Mouse (Mus musculus): ENCODE results near the gene Prf1.

Gene Prf1

GRCm38 (mm10) chr10:61297477-61297876 lies at the start of gene Prf1:
TSS of gene Prf1 (plus strand) at chr10:61297833.
- DNase-seq (ENCODE audit: low read depth), result no peak

- no peak for DNase-seq (ENCODE audit: low read depth)
Measured at GRCm38 (mm10) chr10:61248596-61249114, 49.0 kb upstream of the Prf1 start.

GRCm38 (mm10) chr10:61249951-61250350 lies 47.7 kb upstream of the Prf1 start:
- DNase-seq (ENCODE audit: low read depth), result no peak

GRCm38 (mm10) chr10:61254761-61255160 lies 42.9 kb upstream of the Prf1 start:
- DNase-seq (ENCODE audit: low read depth), result no peak

GRCm38 (mm10) chr10:61255190-61255589 lies 42.4 kb upstream of the Prf1 start:
- DNase-seq (ENCODE audit: low read depth), result no peak

GRCm38 (mm10) chr10:61256665-61257064 lies 41.0 kb upstream of the Prf1 start:
- DNase-seq (ENCODE audit: low read depth), result no peak

- DNase-seq (ENCODE audit: low read depth), result no peak
Measured at GRCm38 (mm10) chr10:61258131-61258530, 39.5 kb upstream of the Prf1 start.

- DNase-seq (ENCODE audit: low read depth), result no peak
Measured at GRCm38 (mm10) chr10:61261229-61262156, 36.1 kb upstream of the Prf1 start.

- DNase-seq (ENCODE audit: low read depth), result no peak
Measured at GRCm38 (mm10) chr10:61263606-61264005, 34.0 kb upstream of the Prf1 start.

- DNase-seq (ENCODE audit: low read depth), result no peak
Measured at GRCm38 (mm10) chr10:61267378-61267777, 30.3 kb upstream of the Prf1 start.

- DNase-seq (ENCODE audit: low read depth), result no peak
Measured at GRCm38 (mm10) chr10:61272089-61272626, 25.5 kb upstream of the Prf1 start.

GRCm38 (mm10) chr10:61272631-61273030 lies 25.0 kb upstream of the Prf1 start:
- no peak for DNase-seq (ENCODE audit: low read depth)

- no peak for DNase-seq (ENCODE audit: low read depth)
Measured at GRCm38 (mm10) chr10:61273081-61273843, 24.4 kb upstream of the Prf1 start, which contains the start of gene Adamts14. TSS of gene Adamts14 (minus strand) at chr10:61273438.

- no peak for DNase-seq (ENCODE audit: low read depth)
Measured at GRCm38 (mm10) chr10:61273844-61274215, 23.8 kb upstream of the Prf1 start.

- no peak for DNase-seq (ENCODE audit: low read depth)
Measured at GRCm38 (mm10) chr10:61274532-61274931, 23.1 kb upstream of the Prf1 start.

GRCm38 (mm10) chr10:61275669-61276110 lies 21.9 kb upstream of the Prf1 start:
- DNase-seq (ENCODE audit: low read depth), result peak; percentile 49

GRCm38 (mm10) chr10:61277051-61277450 lies 20.6 kb upstream of the Prf1 start:
- no peak for DNase-seq (ENCODE audit: low read depth)

- DNase-seq (ENCODE audit: low read depth), result no peak
Measured at GRCm38 (mm10) chr10:61277918-61278674, 19.5 kb upstream of the Prf1 start.

- no peak for DNase-seq (ENCODE audit: low read depth)
Measured at GRCm38 (mm10) chr10:61281115-61281514, 16.5 kb upstream of the Prf1 start.

- no peak for DNase-seq (ENCODE audit: low read depth)
Measured at GRCm38 (mm10) chr10:61284309-61284708, 13.3 kb upstream of the Prf1 start.

GRCm38 (mm10) chr10:61285271-61285670 lies 12.4 kb upstream of the Prf1 start:
- no peak for DNase-seq (ENCODE audit: low read depth)

GRCm38 (mm10) chr10:61286246-61286645 lies 11.4 kb upstream of the Prf1 start:
- DNase-seq (ENCODE audit: low read depth), result no peak
